Mouse (Mus musculus) kidney, embryonic 14.5 days (tissue): ENCODE data around the gene Tiam2. TPM values are rescaled to one million over a fixed set of nuclear protein-coding genes. Genes with fewer than 3 reads are reported as not detected.
A peak's percentile ranks its signal among the peaks of the same experiment; 100 is the strongest.

Experiments used
- ATAC-seq: fragments of 200-750 bp; cut with Nextera tagmentation; 2 replicates; pipeline ENCODE4 v1.8.0; 2017; ENCODE audit warnings: moderate number of reproducible peaks, mild to moderate bottlenecking, moderate TSS enrichment, moderate library complexity; ENCODE audit not compliant: low FRiP score, low TSS enrichment
- H3K27ac ChIP-seq: fragments of 300-500 bp; sonication (generic); 2 replicates; pipeline ENCODE4 v1.5.1; 2014; ENCODE audit warnings: low read depth, mild to moderate bottlenecking, low read length, moderate library complexity, mixed read lengths
- H3K27me3 ChIP-seq: fragments of 300-500 bp; sonication (generic); 2 replicates; pipeline ENCODE4 v1.6.1; 2014; ENCODE audit warnings: mild to moderate bottlenecking, low read length; ENCODE audit not compliant: control insufficient read depth, insufficient read depth
- H3K36me3 ChIP-seq: fragments of 300-500 bp; sonication (generic); 2 replicates; pipeline ENCODE4 v1.6.1; 2014; ENCODE audit warnings: low read length, mixed read lengths; ENCODE audit not compliant: control insufficient read depth, insufficient read depth
- H3K4me1 ChIP-seq: fragments of 300-500 bp; sonication (generic); 2 replicates; pipeline ENCODE4 v1.6.1; 2014; ENCODE audit warnings: low read length, mixed read lengths; ENCODE audit not compliant: control insufficient read depth, insufficient read depth
- H3K4me2 ChIP-seq: fragments of 300-500 bp; sonication (generic); replicated peaks from 2 replicates; pipeline ENCODE4 v1.6.1; 2014; ENCODE audit warnings: low read depth, mild to moderate bottlenecking, low read length
- H3K4me3 ChIP-seq: fragments of 300-500 bp; sonication (generic); 2 replicates; pipeline ENCODE4 v1.5.1; 2014; ENCODE audit warnings: mild to moderate bottlenecking, low read length
- H3K9ac ChIP-seq: fragments of 300-500 bp; sonication (generic); 2 replicates; pipeline ENCODE4 v1.6.1; 2014; ENCODE audit warnings: low read depth, mild to moderate bottlenecking, low read length, moderate library complexity
- H3K9me3 ChIP-seq: fragments of 300-500 bp; sonication (generic); 2 replicates; pipeline ENCODE4 v1.6.1; 2016; ENCODE audit warnings: low read length; ENCODE audit not compliant: control insufficient read depth
- WGBS: fragments of 180-500 bp; shearing (Covaris S2); extraction: QIAGEN DNeasy Blood & Tissue Kit; methylation state at CpG from one replicate; pipeline ENCODE4 v1.1.7; 2014; 5-methylcytosine and 5-hydroxymethylcytosine counted together
- polyA plus RNA-seq: library from polyadenylated mRNA; unstranded; fragments of >200 nt; fragmentation: Nextera tagmentation; extraction: Ambion mirVana; gene quantifications from 2 replicates; pipeline ENCODE4 v1.2.1, GENCODE M21; 2014

The Tiam2 gene
- polyA plus RNA-seq, 1 experiment from 2014 or later: 4.5 TPM

- no peaks in the 10 kb centered on the region for H3K36me3 ChIP-seq
- no peak for ATAC-seq
- WGBS: 70% methylated on average over 1 of the region's 1 CpGs
- H3K4me3 ChIP-seq: peak overlapping the region; percentile 56; the same call in 1 of the 2 replicates
- H3K4me2 ChIP-seq: no peak overlapping the region
- peaks cover 8% of the 10 kb centered on the region; the same call in 1 of the 2 replicates for H3K4me1 ChIP-seq
- H3K9me3 ChIP-seq: no peaks in the 10 kb centered on the region
- no peak overlapping the region for H3K9ac ChIP-seq
- H3K27ac ChIP-seq: no peak overlapping the region
- H3K27me3 ChIP-seq: no peaks in the 10 kb centered on the region
These were observed 229.9 kb downstream of the Tiam2 start for GRCm38 (mm10) chr17:3556251-3556650.

GRCm38 (mm10) chr17:3557331-3558311 lies 231.2 kb downstream of the Tiam2 start, which contains the start of gene Tfb1m:
Gene Tfb1m, minus strand, starts transcription at chr17:3557781.
- H3K27me3 ChIP-seq: no peaks in the 10 kb centered on the region
- peaks cover 8% of the 10 kb centered on the region; the same call in 1 of the 2 replicates for H3K4me1 ChIP-seq
- H3K4me3 ChIP-seq: peak within 1 kb of the TSS; percentile 56
- peak; percentile 100 for ATAC-seq
- H3K4me2 ChIP-seq: peak within 1 kb of the TSS; percentile 64
- WGBS: 1% methylated on average over 60 of the region's 60 CpGs
- H3K27ac ChIP-seq: peak within 1 kb of the TSS; percentile 73
- H3K36me3 ChIP-seq: no peaks in the 10 kb centered on the region
- H3K9me3 ChIP-seq: no peaks in the 10 kb centered on the region
- peak within 1 kb of the TSS; percentile 65 for H3K9ac ChIP-seq

GRCm38 (mm10) chr17:3558356-3558870 lies 232.0 kb downstream of the Tiam2 start:
- H3K36me3 ChIP-seq: no peaks in the 10 kb centered on the region
- no peaks in the 10 kb centered on the region for H3K27me3 ChIP-seq
- H3K9ac ChIP-seq: no peak overlapping the region
- no peak for ATAC-seq
- H3K9me3 ChIP-seq: no peaks in the 10 kb centered on the region
- peaks cover 8% of the 10 kb centered on the region; the same call in 1 of the 2 replicates for H3K4me1 ChIP-seq
- H3K4me2 ChIP-seq: peak overlapping the region; percentile 41
- H3K27ac ChIP-seq: peak overlapping the region; percentile 65
- 80% methylated on average over 9 of the region's 9 CpGs for WGBS
- H3K4me3 ChIP-seq: peak overlapping the region; percentile 56

GRCm38 (mm10) chr17:3560534-3560933 lies 234.2 kb downstream of the Tiam2 start:
- H3K36me3 ChIP-seq: no peaks in the 10 kb centered on the region
- no peak overlapping the region for H3K27ac ChIP-seq
- no peak overlapping the region for H3K4me3 ChIP-seq
- WGBS: 76% methylated on average over 3 of the region's 3 CpGs
- no peaks in the 10 kb centered on the region for H3K9me3 ChIP-seq
- H3K4me1 ChIP-seq: peaks cover 8% of the 10 kb centered on the region; the same call in 1 of the 2 replicates
- no peak overlapping the region for H3K4me2 ChIP-seq
- no peak for ATAC-seq
- H3K9ac ChIP-seq: no peak overlapping the region
- H3K27me3 ChIP-seq: no peaks in the 10 kb centered on the region

- 56% methylated on average over 8 of the region's 8 CpGs for WGBS
- no peak overlapping the region for H3K27ac ChIP-seq
- no peak for ATAC-seq
- H3K9ac ChIP-seq: no peak overlapping the region
- no peaks in the 10 kb centered on the region for H3K27me3 ChIP-seq
- no peak overlapping the region for H3K4me2 ChIP-seq
- H3K36me3 ChIP-seq: no peaks in the 10 kb centered on the region
- H3K4me3 ChIP-seq: no peak overlapping the region
- H3K4me1 ChIP-seq: no peaks in the 10 kb centered on the region
- H3K9me3 ChIP-seq: no peaks in the 10 kb centered on the region
These were observed 236.0 kb downstream of the Tiam2 start for GRCm38 (mm10) chr17:3562405-3562804.

- H3K9me3 ChIP-seq: no peaks in the 10 kb centered on the region
- no peaks in the 10 kb centered on the region for H3K36me3 ChIP-seq
- H3K4me1 ChIP-seq: no peaks in the 10 kb centered on the region
- no peak overlapping the region for H3K4me3 ChIP-seq
- no peak overlapping the region for H3K9ac ChIP-seq
- no peaks in the 10 kb centered on the region for H3K27me3 ChIP-seq
- WGBS: 4% methylated on average over 12 of the region's 12 CpGs
- ATAC-seq: no peak
- no peak overlapping the region for H3K27ac ChIP-seq
- H3K4me2 ChIP-seq: no peak overlapping the region
These were observed 244.5 kb downstream of the Tiam2 start for GRCm38 (mm10) chr17:3570876-3571275.

Other genes with a start within 250 kb of the Tiam2 start
- 18.7 and 35.9 TPM in 2 replicates for gene Scaf8, start 211.6 kb upstream of the Tiam2 start, polyA plus RNA-seq
- 0.31 and 0.70 TPM in 2 replicates for gene Cldn20, start 206.0 kb downstream of the Tiam2 start, polyA plus RNA-seq
- gene Tfb1m, start 231.2 kb downstream of the Tiam2 start, polyA plus RNA-seq: 19.5 and 21.4 TPM in 2 replicates